Mouse (Mus musculus): ENCODE measurements around the gene Slc35a5. TPM values are rescaled to one million over a fixed set of nuclear protein-coding genes. Genes with fewer than 3 reads are reported as not detected.

Slc35a5 gene
- polyA plus RNA-seq (2014; fragmentation: Illumina TruSeq; extraction: RNeasy Lipid Tissue Mini Kit (QIAGEN cat#74804)) = 59.2 TPM

GRCm38 (mm10) chr16:45158522-45159388 is at the start of gene Slc35a5, which contains the start of gene Atg3:
Gene Slc35a5 (minus strand): TSS chr16:45158706.
Gene Atg3 (plus strand): TSS chr16:45158785.

GRCm38 (mm10) chr16:45093137-45093731 is 65.3 kb downstream of the Slc35a5 start, which contains the start of gene Ccdc80:
Gene Ccdc80 (plus strand): TSS chr16:45093402.

Other genes with a start within 250 kb of the Slc35a5 start
- gene Cd200r3, start 215.0 kb downstream of the Slc35a5 start, polyA plus RNA-seq (2014; fragmentation: Illumina TruSeq; extraction: RNeasy Lipid Tissue Mini Kit (QIAGEN cat#74804)) = 0.88 TPM
- gene Ccdc80, start 65.3 kb downstream of the Slc35a5 start, polyA plus RNA-seq (2014; fragmentation: Illumina TruSeq; extraction: RNeasy Lipid Tissue Mini Kit (QIAGEN cat#74804)) = 39.4 TPM
- gene Atg3, start 79 bp upstream of the Slc35a5 start, polyA plus RNA-seq (2014; fragmentation: Illumina TruSeq; extraction: RNeasy Lipid Tissue Mini Kit (QIAGEN cat#74804)) = 127 TPM
- 2.0 TPM for gene Btla, start 65.6 kb upstream of the Slc35a5 start, polyA plus RNA-seq (2014; fragmentation: Illumina TruSeq; extraction: RNeasy Lipid Tissue Mini Kit (QIAGEN cat#74804))